Mouse (Mus musculus) heart, embryonic 11.5 days (tissue): Measurements from ENCODE around the gene Ccdc190. TPM values are rescaled to one million over a fixed set of nuclear protein-coding genes. Genes with fewer than 3 reads are reported as not detected.
A peak's percentile ranks its signal among the peaks of the same experiment; 100 is the strongest.

Source experiments
- ATAC-seq: fragments of 200-750 bp; cut with Nextera tagmentation; replicated peaks from 2 replicates; pipeline ENCODE4 v1.8.0; 2017; ENCODE audit warnings: moderate library complexity; ENCODE audit not compliant: insufficient number of reproducible peaks, low FRiP score, low TSS enrichment
- H3K27ac ChIP-seq: fragments of 300-500 bp; sonication (generic); 2 replicates; pipeline ENCODE4 v1.5.1; 2014; ENCODE audit warnings: mild to moderate bottlenecking, low read depth, low read length
- H3K27me3 ChIP-seq: fragments of 300-500 bp; sonication (generic); 2 replicates; pipeline ENCODE4 v1.6.1; 2014; ENCODE audit warnings: mild to moderate bottlenecking, low read length, mixed read lengths; ENCODE audit not compliant: control insufficient read depth, insufficient read depth
- H3K36me3 ChIP-seq: fragments of 300-500 bp; sonication (generic); 2 replicates; pipeline ENCODE4 v1.6.1; 2014; ENCODE audit warnings: mild to moderate bottlenecking, low read length, moderate library complexity, mixed read lengths; ENCODE audit not compliant: control insufficient read depth, insufficient read depth
- H3K4me1 ChIP-seq: fragments of 300-500 bp; sonication (generic); 2 replicates; pipeline ENCODE4 v1.6.1; 2014; ENCODE audit warnings: low read length; ENCODE audit not compliant: control insufficient read depth, insufficient read depth
- H3K4me2 ChIP-seq: fragments of 300-500 bp; sonication (generic); 2 replicates; pipeline ENCODE4 v1.6.1; 2014; ENCODE audit warnings: mild to moderate bottlenecking, moderate library complexity
- H3K4me3 ChIP-seq: fragments of 300-500 bp; sonication (generic); 2 replicates; pipeline ENCODE4 v1.5.1; 2014; ENCODE audit warnings: low read depth, low read length
- H3K9ac ChIP-seq: fragments of 300-500 bp; sonication (generic); 2 replicates; pipeline ENCODE4 v1.6.1; 2014; ENCODE audit warnings: mild to moderate bottlenecking, low read depth, low read length, moderate library complexity
- H3K9me3 ChIP-seq: fragments of 300-500 bp; sonication (generic); replicated peaks from 2 replicates; pipeline ENCODE4 v1.6.1; 2016; ENCODE audit warnings: low read length; ENCODE audit not compliant: control insufficient read depth
- WGBS: fragments of 180-500 bp; shearing (Covaris S2); extraction: QIAGEN DNeasy Blood & Tissue Kit; methylation state at CpG from one replicate; pipeline ENCODE4 v1.1.7; 2014; ENCODE audit not compliant: insufficient replicate concordance; 5-methylcytosine and 5-hydroxymethylcytosine counted together
- polyA plus RNA-seq: library from polyadenylated mRNA; unstranded; fragments of >200 nt; fragmentation: Nextera tagmentation; extraction: Ambion mirVana; gene quantifications from 2 replicates; pipeline ENCODE4 v1.2.1, GENCODE M21; 2014

Gene Ccdc190
- polyA plus RNA-seq, 1 experiment from 2014 or later, result not detected

DNA sequence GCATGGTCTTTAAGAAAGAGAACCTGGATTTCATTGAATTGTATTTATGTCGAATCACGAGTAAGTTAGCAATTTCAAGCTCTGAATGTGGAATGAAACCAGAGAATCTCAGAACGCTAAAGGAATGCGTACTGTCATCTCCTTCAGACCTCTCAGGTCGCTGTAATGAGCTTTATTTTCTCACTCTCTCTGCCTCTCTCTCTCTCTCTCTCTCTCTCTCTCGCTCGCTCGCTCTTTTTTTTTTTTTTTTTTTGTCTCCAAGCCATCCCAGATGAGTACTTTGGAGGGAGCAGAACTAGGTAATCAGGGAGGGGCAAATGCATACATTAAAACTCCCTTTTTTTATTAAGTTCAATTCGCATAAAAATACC, 41.1 kb downstream of the Ccdc190 start:
- H3K4me3 ChIP-seq, result peak overlapping the region; percentile 70
- peak; percentile 27; the same call in 1 of the 2 replicates for ATAC-seq
- no peaks in the 10 kb centered on the region for H3K27me3 ChIP-seq
- peaks cover 25% of the 10 kb centered on the region for H3K4me1 ChIP-seq
- peaks cover 9% of the 10 kb centered on the region for H3K36me3 ChIP-seq
- H3K27ac ChIP-seq, result peak overlapping the region; percentile 87
- peak overlapping the region; percentile 70 for H3K9ac ChIP-seq
- peak overlapping the region; percentile 65 for H3K4me2 ChIP-seq
- H3K9me3 ChIP-seq, result no peaks in the 10 kb centered on the region
- WGBS, result under 1% methylated on average over 8 of the region's 9 CpGs

- peak overlapping the region; percentile 68; the same call in 1 of the 2 replicates for H3K27ac ChIP-seq
- no peak overlapping the region for H3K4me2 ChIP-seq
- no peaks in the 10 kb centered on the region for H3K27me3 ChIP-seq
- WGBS, result 94% methylated on average over 4 of the region's 4 CpGs
- peaks cover 25% of the 10 kb centered on the region for H3K4me1 ChIP-seq
- H3K9ac ChIP-seq, result no peak overlapping the region
- no peak overlapping the region for H3K4me3 ChIP-seq
- 0 out of 2 replicates have a peak, but pooled peaks cover 3% of the 10 kb centered on the region for H3K36me3 ChIP-seq
- no peaks in the 10 kb centered on the region for H3K9me3 ChIP-seq
- no peak for ATAC-seq
Observed at GRCm38 (mm10) chr1:169970936-169971335, 42.5 kb downstream of the Ccdc190 start.

- no peak overlapping the region for H3K9ac ChIP-seq
- H3K27me3 ChIP-seq, result no peaks in the 10 kb centered on the region
- ATAC-seq, result no peak
- no peaks in the 10 kb centered on the region for H3K36me3 ChIP-seq
- peaks cover 25% of the 10 kb centered on the region for H3K4me1 ChIP-seq
- no peak overlapping the region for H3K4me3 ChIP-seq
- H3K9me3 ChIP-seq, result no peaks in the 10 kb centered on the region
- peak overlapping the region; percentile 68 for H3K27ac ChIP-seq
- WGBS, result 23% methylated on average over 2 of the region's 2 CpGs
- H3K4me2 ChIP-seq, result no peak overlapping the region
Observed at GRCm38 (mm10) chr1:169971998-169972397, 43.5 kb downstream of the Ccdc190 start.

DNA sequence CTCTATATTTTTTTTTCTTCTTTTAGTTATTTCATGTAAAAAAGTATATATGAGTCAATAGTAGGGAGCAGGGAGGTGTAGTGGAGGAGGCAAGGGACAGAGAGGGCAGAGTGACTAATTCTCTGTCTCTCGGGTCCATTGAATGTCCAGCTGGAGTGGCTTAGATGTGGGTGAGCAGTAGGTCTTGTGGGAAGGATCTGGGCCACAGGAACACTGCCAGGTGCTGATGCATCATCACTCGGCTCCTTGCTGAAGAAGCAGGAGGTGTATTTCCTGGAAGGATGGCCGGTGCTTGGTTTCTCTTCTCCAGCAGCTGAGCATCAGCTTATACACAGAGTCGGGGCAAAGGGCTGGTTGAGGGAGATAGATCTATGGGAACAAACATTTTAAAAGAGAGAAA, 49.2 kb downstream of the Ccdc190 start:
- Histone ChIP-seq H3K4me1 (peaks cover 5% of the 10 kb centered on the region), H3K9me3 (no peaks in the 10 kb centered on the region), H3K27ac (no peak overlapping the region), H3K9ac (no peak overlapping the region), H3K4me2 (no peak overlapping the region), H3K4me3 (no peak overlapping the region), H3K36me3 (no peaks in the 10 kb centered on the region), H3K27me3 (no peaks in the 10 kb centered on the region)
- WGBS, result 76% methylated on average over 4 of the region's 4 CpGs
- no peak for ATAC-seq

Other genes starting within 250 kb of the Ccdc190 start
- gene Rgs4, start 181.0 kb upstream of the Ccdc190 start, polyA plus RNA-seq, result 2.1 and 2.8 TPM in 2 replicates
- gene Hsd17b7, start 40.6 kb downstream of the Ccdc190 start, polyA plus RNA-seq, result 31.8 and 32.9 TPM in 2 replicates
- gene Ddr2, start 182.1 kb downstream of the Ccdc190 start, polyA plus RNA-seq, result 10.2 and 10.7 TPM in 2 replicates
- 58.6 and 67.6 TPM in 2 replicates for gene Uap1, start 246.3 kb downstream of the Ccdc190 start, polyA plus RNA-seq